Mouse (Mus musculus) Patski (cell line): ENCODE measurements around the gene Elane. TPM values are rescaled to one million over a fixed set of nuclear protein-coding genes. Genes with fewer than 3 reads are reported as not detected.
A peak's percentile ranks its signal among the peaks of the same experiment; 100 is the strongest.

Source experiments
- ATAC-seq: fragments of 100-300 bp; one replicate; pipeline ENCODE4 v1.8.0; 2021
- CTCF ChIA-PET: fragments of 350-600 bp; sonication (Branson Sonifier 250); formaldehyde crosslinking; loops from one replicate; lab custom pipeline; 2022; ENCODE audit warnings: inconsistent platforms; lab: Charles Lee
- POLR2A ChIA-PET: fragments of 350-600 bp; sonication (Branson Sonifier 250); formaldehyde crosslinking; loops from one replicate; lab custom pipeline; 2022; ENCODE audit warnings: antibody characterized with exemption, inconsistent platforms; lab: Charles Lee
- DNase-seq: peaks from one replicate; pipeline ENCODE4 v3.0.0-alpha.2; 2011; ENCODE audit warnings: low read depth, low spot score
- H3K27me3 ChIP-seq: fragments of 371-371 bp; one replicate; pipeline ENCODE4 v1.5.1; 2021
- CTCF ChIP-seq: fragments of 100-300 bp; IDR thresholded peaks from one replicate; pipeline ENCODE4 v1.5.1; 2021
- in situ Hi-C: fragments of 300-500 bp; cut with MboI; formaldehyde crosslinking; loops from 3 replicates; pipeline ENCODE4 v1.11.1; 2018; ENCODE audit warnings: low pct_unique_long_range_greater_than_20kb, mixed read lengths
- polyA plus RNA-seq: library from polyadenylated mRNA; unstranded; gene quantifications from one replicate; pipeline ENCODE4 v1.2.3, GENCODE M21; 2021

Gene Elane
- polyA plus RNA-seq, 1 experiment from 2014 or later, result not detected

DNA sequence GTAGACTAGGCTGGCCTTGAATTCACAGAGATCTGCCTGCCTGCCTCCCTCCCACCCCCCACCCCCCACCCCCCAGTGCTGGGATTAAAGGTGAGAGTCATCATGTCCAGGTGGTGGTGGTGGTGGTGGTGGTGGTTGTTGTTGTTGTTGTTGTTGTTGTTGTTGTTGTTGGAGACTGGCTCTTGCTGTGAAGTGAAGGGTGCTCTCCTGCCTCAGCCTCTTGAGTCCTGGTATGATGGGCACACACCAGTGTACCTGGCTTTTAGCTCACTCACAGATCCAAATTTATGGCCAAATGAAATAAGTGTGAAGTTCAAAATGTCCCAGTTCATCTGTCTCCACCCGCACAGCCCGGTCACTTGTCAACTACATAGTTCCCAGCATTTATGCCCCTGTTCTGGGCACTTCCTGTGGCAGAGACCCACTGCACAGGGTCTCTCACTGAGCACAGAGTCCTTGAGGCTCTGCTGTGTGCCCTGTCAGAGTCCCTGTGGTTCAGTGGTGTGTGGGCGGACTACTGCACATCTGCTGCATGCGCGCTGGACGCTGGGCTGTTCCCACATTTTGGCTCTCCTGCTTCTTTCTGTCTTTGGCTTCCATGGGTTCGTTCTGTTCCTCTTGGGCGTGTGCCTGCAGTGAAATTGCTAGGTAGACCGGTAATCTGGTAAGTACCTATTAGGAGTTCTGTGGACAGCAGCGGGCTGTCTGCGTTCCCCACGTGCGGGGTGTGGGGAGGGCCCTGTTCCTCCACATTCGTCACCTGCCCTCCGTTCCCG lies 48.9 kb downstream of the Elane start:
- ChIA-PET CTCF (no interaction called here), POLR2A (interaction anchor here (2.6 kb wide), 1 partner anchor 15 kb away, joined by 8 read pairs; no protein-coding TSS in a partner anchor)
- H3K27me3 ChIP-seq, result no peaks in the 10 kb centered on the region
- TF ChIP-seq CTCF, result no peak
- DNase-seq (no peak), ATAC-seq (no peak)
- in situ Hi-C loops, result no loop called here

DNA sequence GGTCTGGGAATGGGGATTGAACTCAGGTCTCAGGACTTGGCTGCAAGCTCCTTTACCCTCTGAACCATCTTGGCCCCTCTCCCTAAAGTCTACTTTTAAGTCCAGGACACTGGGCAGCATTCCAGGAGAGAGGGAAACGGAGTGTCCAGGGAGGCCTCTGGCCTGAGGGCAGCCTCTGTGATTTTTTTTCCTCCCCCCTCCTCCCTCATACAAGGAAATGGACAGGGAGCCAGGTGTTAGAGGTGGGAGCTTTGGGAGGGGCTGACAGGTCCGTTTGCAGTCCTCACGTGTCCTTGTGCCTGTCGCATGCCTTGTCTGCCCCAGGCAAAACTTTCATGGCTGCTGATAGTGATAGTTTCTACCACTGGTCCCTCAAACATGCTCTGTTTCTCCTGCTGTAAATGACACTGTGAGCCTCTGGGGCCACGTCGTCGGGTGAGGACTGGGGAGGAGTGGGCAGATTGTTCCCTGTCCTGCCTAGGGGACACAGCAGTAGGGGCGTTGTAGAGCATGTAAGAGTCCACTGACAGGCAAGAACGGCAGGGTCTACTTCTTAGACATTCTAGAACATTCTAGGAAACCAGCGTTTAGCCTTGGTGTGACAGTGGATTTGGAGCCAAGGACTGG lies 50.4 kb downstream of the Elane start:
- ATAC-seq, result no peak
- H3K27me3 ChIP-seq, result no peaks in the 10 kb centered on the region
- POLR2A ChIA-PET, result interaction anchor here (0.8 to 1.0 kb wide), 2 partner anchors 9 to 16 kb away, joined by 3 read pairs; no protein-coding TSS in a partner anchor
- no peak for DNase-seq
- TF ChIP-seq CTCF, result no peak
- CTCF ChIA-PET, result interaction anchor here (2.5 kb wide), 1 partner anchor 11 kb away, joined by 8 read pairs; no protein-coding TSS in a partner anchor
- in situ Hi-C loops, result no loop called here

DNA sequence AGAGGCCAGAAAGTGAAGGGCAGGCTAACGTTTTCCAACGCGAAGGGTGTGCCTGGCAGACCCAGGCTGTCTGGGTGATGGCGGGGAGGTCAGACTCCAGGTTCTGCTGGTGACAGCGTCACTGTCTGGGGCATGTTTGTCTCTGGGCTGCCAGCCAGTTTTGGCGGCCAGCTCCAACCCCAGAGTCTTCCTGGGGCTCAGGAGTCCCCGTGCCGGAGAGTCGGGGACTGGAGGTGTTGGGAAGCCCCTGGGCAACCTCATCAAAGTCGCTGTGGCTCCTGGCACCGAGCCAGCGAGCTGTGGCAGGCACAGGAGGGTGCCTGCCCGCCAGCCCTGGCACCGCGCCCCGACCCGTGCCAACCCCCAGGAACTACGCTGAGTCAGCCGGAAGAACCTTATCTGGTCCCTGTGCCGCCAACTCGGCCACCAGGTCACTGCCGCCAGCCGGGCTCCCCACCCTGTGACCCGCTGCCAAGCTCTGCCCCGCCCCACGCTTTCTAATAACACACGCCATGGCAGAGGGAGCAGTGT lies 50.9 kb downstream of the Elane start:
- CTCF ChIA-PET, result interaction anchor here (2.5 kb wide), 1 partner anchor 12 kb away, joined by 8 read pairs; no protein-coding TSS in a partner anchor
- in situ Hi-C loops, result no loop called here
- no peaks in the 10 kb centered on the region for H3K27me3 ChIP-seq
- DNase-seq (peak; percentile 68), ATAC-seq (peak; percentile 30)
- POLR2A ChIA-PET, result interaction anchor here (0.6 kb wide), 1 partner anchor 231 kb away, joined by 5 read pairs; no protein-coding TSS in a partner anchor
- no peak for TF ChIP-seq CTCF

Other genes starting within 250 kb of the Elane start
- 0.04 TPM for gene Shc2, start 248.3 kb upstream of the Elane start, polyA plus RNA-seq
- not detected for gene Odf3l2, start 240.5 kb upstream of the Elane start, polyA plus RNA-seq
- gene Madcam1, start 221.7 kb upstream of the Elane start, polyA plus RNA-seq, result not detected
- 62.4 TPM for gene Tpgs1, start 216.9 kb upstream of the Elane start, polyA plus RNA-seq
- gene Cdc34, start 204.1 kb upstream of the Elane start, polyA plus RNA-seq, result 72.2 TPM
- gene Gzmm, start 197.2 kb upstream of the Elane start, polyA plus RNA-seq, result 0.47 TPM
- gene Bsg, start 181.8 kb upstream of the Elane start, polyA plus RNA-seq, result 1,052 TPM
- gene Hcn2, start 169.6 kb upstream of the Elane start, polyA plus RNA-seq, result 15.4 TPM
- 44.6 TPM for gene Polrmt, start 139.7 kb upstream of the Elane start, polyA plus RNA-seq
- 0.63 TPM for gene Fgf22, start 131.2 kb upstream of the Elane start, polyA plus RNA-seq
- gene Rnf126, start 119.3 kb upstream of the Elane start, polyA plus RNA-seq, result 58.5 TPM
- gene Fstl3, start 109.0 kb upstream of the Elane start, polyA plus RNA-seq, result 2.3 TPM
- gene Prss57, start 95.3 kb upstream of the Elane start, polyA plus RNA-seq, result not detected
- gene Palm, start 92.7 kb upstream of the Elane start, polyA plus RNA-seq, result 141 TPM
- gene Misp, start 65.3 kb upstream of the Elane start, polyA plus RNA-seq, result 0.17 TPM
- 349 TPM for gene Ptbp1, start 31.8 kb upstream of the Elane start, polyA plus RNA-seq
- gene Prtn3, start 11.8 kb upstream of the Elane start, polyA plus RNA-seq, result 7.5 TPM
- gene Plppr3, start 11.6 kb upstream of the Elane start, polyA plus RNA-seq, result 34.6 TPM
- gene Cfd, start 4.6 kb downstream of the Elane start, polyA plus RNA-seq, result not detected
- gene Med16, start 22.7 kb downstream of the Elane start, polyA plus RNA-seq, result 27.1 TPM
- gene Gm26602, start 24.6 kb downstream of the Elane start, polyA plus RNA-seq, result not detected
- 2.1 TPM for gene Kiss1r, start 30.7 kb downstream of the Elane start, polyA plus RNA-seq
- 101 TPM for gene R3hdm4, start 35.0 kb downstream of the Elane start, polyA plus RNA-seq
- 5.9 TPM for gene Arid3a, start 40.8 kb downstream of the Elane start, polyA plus RNA-seq
- gene Wdr18, start 73.9 kb downstream of the Elane start, polyA plus RNA-seq, result 45.4 TPM
- 0.54 TPM for gene Grin3b, start 84.5 kb downstream of the Elane start, polyA plus RNA-seq
- 145 TPM for gene Tmem259, start 98.1 kb downstream of the Elane start, polyA plus RNA-seq
- gene Cnn2, start 102.3 kb downstream of the Elane start, polyA plus RNA-seq, result 393 TPM
- 19.9 TPM for gene Abca7, start 110.2 kb downstream of the Elane start, polyA plus RNA-seq
- 0.85 TPM for gene Arhgap45, start 130.4 kb downstream of the Elane start, polyA plus RNA-seq
- 146 TPM for gene Polr2e, start 153.5 kb downstream of the Elane start, polyA plus RNA-seq
- 916 TPM for gene Gpx4, start 160.9 kb downstream of the Elane start, polyA plus RNA-seq
- 181 TPM for gene Sbno2, start 219.3 kb downstream of the Elane start, polyA plus RNA-seq
- gene Stk11, start 229.6 kb downstream of the Elane start, polyA plus RNA-seq, result 140 TPM